Mouse (Mus musculus): ENCODE results near the gene Gm884. TPM values are rescaled to one million over a fixed set of nuclear protein-coding genes. Genes with fewer than 3 reads are reported as not detected.
"Not testable (repeated sequence)": the region's sequence is repeated elsewhere in the genome, so short reads cannot be mapped to it uniquely, and the experiment has no call there.

Gm884 gene
- polyA plus RNA-seq, 1 experiment from 2014 or later, result not detected

DNA sequence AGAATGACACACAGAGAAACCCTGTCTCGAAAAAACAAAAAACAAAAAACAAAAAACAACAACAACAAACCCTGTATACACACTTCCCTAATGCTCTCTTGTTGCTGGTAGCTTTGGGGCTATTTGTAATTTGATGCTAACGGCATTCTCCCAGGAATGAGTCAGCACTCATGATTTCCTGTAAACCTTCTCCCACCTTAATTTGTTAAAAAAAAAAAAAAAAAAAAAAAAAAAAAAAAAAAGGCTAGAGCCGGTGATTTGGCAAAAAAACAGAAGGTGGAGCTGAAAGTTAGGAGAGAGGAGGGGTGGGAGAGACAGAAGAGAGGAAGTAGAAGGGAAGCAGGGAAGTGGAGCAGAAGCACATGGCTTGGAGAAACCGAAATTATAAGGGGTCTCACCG lies 14.3 kb downstream of the Gm884 start:
- DNase-seq (ENCODE audit: low spot score), result no peak
- Histone ChIP-seq H3K27me3 (replicated peaks; ENCODE audit: insufficient read depth, low read length) (no peaks in the 10 kb centered on the region), H3K4me3 (ENCODE audit: low read depth, low read length) (no peak overlapping the region), H3K9me3 (ENCODE audit: low read length) (no peaks in the 10 kb centered on the region), H3K9ac (replicated peaks; ENCODE audit: low read depth) (no peak overlapping the region), H3K4me2 (replicated peaks; ENCODE audit: low read depth, low read length) (no peak overlapping the region), H3K36me3 (ENCODE audit: insufficient read depth, low read length) (no peaks in the 10 kb centered on the region), H3K4me1 (ENCODE audit: insufficient read depth, low read depth, low read length) (no peaks in the 10 kb centered on the region), H3K27ac (ENCODE audit: low read length) (no peak overlapping the region)
- no peak for ATAC-seq
- 49% methylated on average over 5 of the region's 5 CpGs for WGBS
- no peak for TF ChIP-seq EP300 (IDR thresholded peaks at IDR 0.05)
- TF ChIP-seq CTCF (IDR thresholded peaks at IDR 0.05), result no peak

DNA sequence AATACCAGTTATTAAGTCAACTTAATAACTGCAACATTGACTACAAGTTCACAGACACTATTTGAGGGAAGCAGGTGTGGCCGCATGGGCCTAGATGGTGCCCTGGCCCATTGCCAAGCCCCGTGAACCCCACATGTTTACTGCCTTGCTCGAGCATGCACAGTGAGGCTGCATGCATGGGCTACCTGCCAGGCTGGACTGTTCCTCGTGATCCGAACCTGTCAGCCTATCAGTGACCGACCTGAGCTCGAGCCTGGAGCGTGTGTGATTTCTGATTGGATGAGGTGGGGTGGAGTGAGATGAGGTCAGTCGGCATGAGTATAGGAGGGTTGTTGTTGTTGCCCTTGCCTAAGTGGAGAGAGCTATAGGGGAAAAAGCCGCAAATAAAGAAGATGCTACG lies 42.6 kb downstream of the Gm884 start:
- no peaks in the 10 kb centered on the region for H3K9me3 ChIP-seq (ENCODE audit: low read length)
- H3K36me3 ChIP-seq (ENCODE audit: insufficient read depth, low read length), result no peaks in the 10 kb centered on the region
- TF ChIP-seq EP300 (IDR thresholded peaks at IDR 0.05), result no peak
- no peak for TF ChIP-seq CTCF (IDR thresholded peaks at IDR 0.05)
- WGBS, result 87% methylated on average over 11 of the region's 11 CpGs
- H3K4me1 ChIP-seq (ENCODE audit: insufficient read depth, low read depth, low read length), result no peaks in the 10 kb centered on the region
- no peak for ATAC-seq
- DNase-seq (ENCODE audit: low spot score), result no peak
- no peak overlapping the region for H3K27ac ChIP-seq (ENCODE audit: low read length)
- H3K4me2 ChIP-seq (replicated peaks; ENCODE audit: low read depth, low read length), result no peak overlapping the region
- H3K9ac ChIP-seq (replicated peaks; ENCODE audit: low read depth), result no peak overlapping the region
- H3K4me3 ChIP-seq (ENCODE audit: low read depth, low read length), result no peak overlapping the region
- no peaks in the 10 kb centered on the region for H3K27me3 ChIP-seq (replicated peaks; ENCODE audit: insufficient read depth, low read length)

DNA sequence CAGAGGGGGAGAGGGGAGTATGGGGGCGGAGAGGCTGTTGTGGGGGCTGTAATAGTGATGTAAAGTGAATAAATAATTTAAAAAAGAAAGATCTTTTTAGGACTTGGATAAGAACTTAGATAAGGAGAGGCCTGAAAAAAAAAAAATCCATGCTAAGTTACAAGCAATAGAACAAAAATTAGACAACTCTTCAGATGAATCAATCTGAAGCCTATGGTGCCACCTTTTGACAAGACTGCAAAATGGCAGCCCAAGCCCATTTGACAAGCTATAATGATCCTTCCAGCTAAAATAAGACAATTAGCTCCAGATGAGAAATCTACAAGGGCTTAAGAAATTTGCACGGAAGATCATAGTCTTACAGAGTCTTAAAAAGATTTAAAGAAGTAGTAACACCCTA lies 64.9 kb downstream of the Gm884 start:
- Histone ChIP-seq H3K9me3 (ENCODE audit: low read length) (no peaks in the 10 kb centered on the region), H3K36me3 (ENCODE audit: insufficient read depth, low read length) (no peaks in the 10 kb centered on the region), H3K27ac (ENCODE audit: low read length) (no peak overlapping the region), H3K4me2 (replicated peaks; ENCODE audit: low read depth, low read length) (no peak overlapping the region), H3K27me3 (replicated peaks; ENCODE audit: insufficient read depth, low read length) (no peaks in the 10 kb centered on the region), H3K9ac (replicated peaks; ENCODE audit: low read depth) (no peak overlapping the region), H3K4me1 (ENCODE audit: insufficient read depth, low read depth, low read length) (no peaks in the 10 kb centered on the region), H3K4me3 (ENCODE audit: low read depth, low read length) (no peak overlapping the region)
- TF ChIP-seq EP300 (IDR thresholded peaks at IDR 0.05) (no peak), CTCF (IDR thresholded peaks at IDR 0.05) (peak; percentile 42)
- DNase-seq (ENCODE audit: low spot score), result peak; percentile 11
- ATAC-seq, result no peak
- 69% methylated on average over 2 of the region's 2 CpGs for WGBS

GRCm38 (mm10) chr11:103534973-103535372 lies 86.0 kb downstream of the Gm884 start:
- not testable (repeated sequence) for H3K9me3 ChIP-seq (ENCODE audit: low read length); H3K27ac ChIP-seq (ENCODE audit: low read length); H3K36me3 ChIP-seq (ENCODE audit: insufficient read depth, low read length); H3K4me2 ChIP-seq (replicated peaks; ENCODE audit: low read depth, low read length); H3K4me1 ChIP-seq (ENCODE audit: insufficient read depth, low read depth, low read length); ATAC-seq; H3K4me3 ChIP-seq (ENCODE audit: low read depth, low read length); H3K9ac ChIP-seq (replicated peaks; ENCODE audit: low read depth); DNase-seq (ENCODE audit: low spot score); H3K27me3 ChIP-seq (replicated peaks; ENCODE audit: insufficient read depth, low read length)
- WGBS, result 25% methylated on average over 1 of the region's 1 CpGs

DNA sequence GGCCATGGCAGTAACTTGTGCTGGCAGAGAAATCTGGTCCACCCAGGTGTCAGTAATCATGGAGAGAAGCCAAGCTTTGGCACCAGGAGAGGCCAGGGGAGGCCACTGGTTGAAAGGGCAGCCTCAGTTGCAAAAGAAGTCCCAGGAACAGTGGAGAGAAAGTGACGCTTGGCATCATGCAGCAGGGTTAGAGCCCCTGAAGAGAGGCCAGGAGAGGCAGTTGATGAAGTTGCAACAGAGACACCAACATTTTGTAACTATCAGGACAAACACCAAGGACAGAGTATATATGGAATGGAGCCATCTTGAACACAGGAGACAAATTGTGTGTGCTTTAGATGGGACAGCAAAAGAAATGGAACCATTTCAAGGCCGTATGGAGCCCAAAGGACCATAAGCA lies 108.8 kb downstream of the Gm884 start:
- ATAC-seq (no peak), DNase-seq (ENCODE audit: low spot score) (no peak)
- H3K27me3 ChIP-seq (replicated peaks; ENCODE audit: insufficient read depth, low read length), result no peaks in the 10 kb centered on the region
- H3K4me2 ChIP-seq (replicated peaks; ENCODE audit: low read depth, low read length), result no peak overlapping the region
- H3K4me3 ChIP-seq (ENCODE audit: low read depth, low read length), result no peak overlapping the region
- no peaks in the 10 kb centered on the region for H3K36me3 ChIP-seq (ENCODE audit: insufficient read depth, low read length)
- TF ChIP-seq EP300 (IDR thresholded peaks at IDR 0.05), result no peak
- no peak for TF ChIP-seq CTCF (IDR thresholded peaks at IDR 0.05)
- H3K9ac ChIP-seq (replicated peaks; ENCODE audit: low read depth), result no peak overlapping the region
- no peaks in the 10 kb centered on the region for H3K9me3 ChIP-seq (ENCODE audit: low read length)
- H3K4me1 ChIP-seq (ENCODE audit: insufficient read depth, low read depth, low read length), result no peaks in the 10 kb centered on the region
- H3K27ac ChIP-seq (ENCODE audit: low read length), result no peak overlapping the region
- WGBS, result 72% methylated on average over 2 of the region's 2 CpGs

- Histone ChIP-seq H3K9ac (replicated peaks; ENCODE audit: low read depth) (no peak within 1 kb of the TSS), H3K4me1 (ENCODE audit: insufficient read depth, low read depth, low read length) (no peaks in the 10 kb centered on the region), H3K4me2 (replicated peaks; ENCODE audit: low read depth, low read length) (no peak within 1 kb of the TSS), H3K36me3 (ENCODE audit: insufficient read depth, low read length) (no peaks in the 10 kb centered on the region), H3K27me3 (replicated peaks; ENCODE audit: insufficient read depth, low read length) (no peaks in the 10 kb centered on the region), H3K27ac (ENCODE audit: low read length) (no peak within 1 kb of the TSS), H3K9me3 (ENCODE audit: low read length) (no peaks in the 10 kb centered on the region), H3K4me3 (ENCODE audit: low read depth, low read length) (no peak within 1 kb of the TSS)
- ATAC-seq (no peak), DNase-seq (ENCODE audit: low spot score) (no peak)
- TF ChIP-seq CTCF (IDR thresholded peaks at IDR 0.05) (no peak), EP300 (IDR thresholded peaks at IDR 0.05) (no peak)
- 90% methylated on average over 12 of the region's 12 CpGs for WGBS
Observed at GRCm38 (mm10) chr11:103504497-103504896, 116.4 kb downstream of the Gm884 start, which contains the start of gene Lrrc37a. Gene Lrrc37a (minus strand): TSS chr11:103504597.

Other genes with a start within 250 kb of the Gm884 start
- 8.1 and 9.4 TPM in 2 replicates for gene Plekhm1, start 208.5 kb downstream of the Gm884 start, polyA plus RNA-seq (2015; fragmentation: Nextera tagmentation; extraction: Ambion mirVana)
- not detected in 2 replicates for gene Lrrc37a, start 116.5 kb downstream of the Gm884 start, polyA plus RNA-seq (2015; fragmentation: Nextera tagmentation; extraction: Ambion mirVana)
- not detected in 2 replicates for gene Lyzl6, start 17.8 kb upstream of the Gm884 start, polyA plus RNA-seq (2015; fragmentation: Nextera tagmentation; extraction: Ambion mirVana)
- gene Rprml, start 28.4 kb upstream of the Gm884 start, polyA plus RNA-seq (2015; fragmentation: Nextera tagmentation; extraction: Ambion mirVana), result 0.18 and 0.19 TPM in 2 replicates
- gene Gosr2, start 76.8 kb upstream of the Gm884 start, polyA plus RNA-seq (2015; fragmentation: Nextera tagmentation; extraction: Ambion mirVana), result 78.5 and 87.6 TPM in 2 replicates
- gene Wnt9b, start 128.7 kb upstream of the Gm884 start, polyA plus RNA-seq (2015; fragmentation: Nextera tagmentation; extraction: Ambion mirVana), result 0.08 and 0.11 TPM in 2 replicates
- 0.08 and 0.49 TPM in 2 replicates for gene Wnt3, start 153.0 kb upstream of the Gm884 start, polyA plus RNA-seq (2015; fragmentation: Nextera tagmentation; extraction: Ambion mirVana)

All from lung, postnatal 0 days (tissue).